Mouse (Mus musculus): ENCODE data around the gene Hnmt.
A peak's percentile ranks its signal among the peaks of the same experiment; 100 is the strongest.
"Not testable (repeated sequence)": the region's sequence is repeated elsewhere in the genome, so short reads cannot be mapped to it uniquely, and the experiment has no call there.

Gene Hnmt

DNA sequence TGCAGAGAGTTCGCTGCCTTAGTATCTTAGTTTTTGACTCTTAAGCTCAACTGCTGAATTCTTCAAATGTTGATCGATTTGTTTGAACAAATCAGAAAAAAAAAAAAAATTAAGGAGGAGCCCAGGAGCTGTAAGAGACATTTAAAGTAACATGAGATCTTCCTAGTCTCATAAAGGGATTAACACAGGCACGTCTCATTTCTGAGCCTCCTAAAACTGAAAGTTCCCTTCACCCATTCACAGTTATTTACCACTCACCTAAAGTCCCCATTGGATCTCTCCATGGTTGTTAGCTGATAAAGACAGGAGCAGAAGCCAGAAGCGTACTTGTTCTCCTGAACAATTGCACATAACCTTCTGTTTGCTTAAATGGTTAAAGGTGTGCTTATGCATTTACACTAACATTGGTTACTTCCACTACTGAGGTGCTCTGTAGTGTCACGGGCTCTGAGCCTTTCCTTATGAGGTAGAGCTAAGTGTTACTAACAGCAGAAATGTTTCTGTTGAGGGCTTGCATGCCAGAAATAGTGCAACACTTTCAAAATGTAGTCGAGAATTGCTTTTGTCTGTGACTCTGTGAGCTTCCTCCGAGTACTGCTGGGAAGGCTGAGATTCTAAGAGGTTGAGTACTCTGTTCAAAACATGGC is at the start of gene Hnmt:
Gene Hnmt (minus strand): TSS at position 51 of the 647 bp plus-strand sequence.
- DNase-seq (ENCODE audit: low spot score) = no peak

DNA sequence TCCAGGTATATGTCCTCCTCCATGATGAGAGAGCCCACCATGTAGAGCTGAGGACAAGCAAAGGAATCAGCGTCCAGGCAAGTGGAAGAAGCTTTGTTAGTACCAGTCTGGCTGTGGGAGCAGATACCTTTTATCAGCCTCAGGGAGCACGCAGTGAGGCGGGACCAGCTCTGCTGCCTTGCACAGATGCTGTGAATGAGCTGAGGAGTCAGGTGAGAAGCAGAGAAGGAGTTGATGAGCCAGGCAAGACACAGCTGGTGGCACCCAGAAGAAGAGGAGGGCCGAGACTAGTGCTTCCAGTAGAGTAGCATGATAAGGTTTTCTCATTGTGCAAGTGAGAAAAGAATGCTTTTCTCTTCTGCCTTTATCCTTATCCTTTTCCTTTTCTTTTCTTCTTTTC is 47.3 kb upstream of the Hnmt start, which contains the start of gene Tbpl2:
Gene Tbpl2 (minus strand): TSS at position 101 of the 400 bp plus-strand sequence.
- no peak for DNase-seq (ENCODE audit: low spot score)

DNA sequence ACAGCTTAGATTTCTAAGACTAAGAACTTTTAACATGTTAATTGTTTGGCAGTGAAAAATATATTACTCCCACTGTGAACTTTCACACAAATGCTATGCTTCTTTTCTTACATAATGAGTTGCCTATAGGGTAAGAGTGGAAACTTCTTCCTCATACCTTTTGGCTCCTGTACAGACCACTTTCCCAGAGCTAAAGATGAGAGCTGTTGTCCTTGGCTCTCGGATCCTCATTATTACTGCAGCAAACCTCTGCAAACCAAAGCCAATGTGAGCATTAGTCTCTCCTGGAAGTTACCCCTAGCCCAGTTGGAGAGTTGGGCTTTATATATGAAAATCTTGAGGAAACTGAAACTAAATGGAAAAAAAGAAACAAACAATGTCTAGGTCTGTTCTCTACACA is 41.7 kb upstream of the Hnmt start:
- no peak for DNase-seq (ENCODE audit: low spot score)

DNA sequence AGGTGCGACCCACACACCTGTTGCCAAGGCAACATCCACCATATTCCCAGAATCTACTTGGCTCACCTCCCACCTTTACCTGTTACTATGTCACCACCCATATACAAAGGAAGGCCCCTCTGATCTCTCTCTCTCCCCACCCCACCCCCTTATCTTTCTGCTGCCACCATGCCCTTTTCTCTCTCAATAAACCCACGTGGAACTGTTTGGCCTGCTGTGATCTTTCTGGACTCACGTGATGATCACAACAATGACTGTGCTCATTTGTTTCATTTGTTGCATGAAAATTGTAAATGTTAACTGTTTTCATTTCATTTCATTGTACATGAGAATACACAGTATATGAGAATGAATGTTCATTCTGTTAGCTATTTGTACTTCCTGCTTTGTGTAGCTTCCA is 1.3 kb upstream of the Hnmt start:
- DNase-seq (ENCODE audit: low spot score) = no peak

DNA sequence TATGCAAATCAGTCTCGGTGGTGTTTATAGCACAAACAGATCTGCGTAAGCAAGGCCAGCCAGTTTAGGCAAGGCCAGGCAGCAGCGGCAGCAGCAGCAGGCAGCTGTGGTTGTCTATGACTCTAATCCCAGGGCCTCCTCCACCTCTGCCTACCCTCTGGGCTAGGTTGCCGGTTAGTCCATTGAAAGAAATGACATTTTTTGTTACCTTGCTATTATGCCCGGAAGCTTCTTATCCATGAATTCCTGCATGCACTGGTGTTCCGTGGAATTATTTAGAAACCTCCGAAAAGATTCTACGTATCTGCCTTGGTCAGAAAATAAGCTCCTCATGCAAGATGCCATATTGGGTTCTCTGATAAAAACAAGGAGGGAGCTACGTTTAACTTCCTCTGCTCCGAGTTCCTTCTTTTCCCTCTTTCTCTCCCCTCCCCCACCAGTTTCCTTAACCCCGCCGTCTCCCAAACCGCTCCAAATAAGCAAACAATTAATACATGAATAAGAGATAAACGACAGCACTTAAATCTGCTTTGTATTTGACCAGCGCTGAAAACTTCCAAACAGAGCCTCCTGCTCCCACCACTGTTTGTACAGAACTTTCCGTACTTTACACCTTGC is 605 bp downstream of the Hnmt start:
- peak; percentile 27 for DNase-seq (ENCODE audit: low spot score)

DNA sequence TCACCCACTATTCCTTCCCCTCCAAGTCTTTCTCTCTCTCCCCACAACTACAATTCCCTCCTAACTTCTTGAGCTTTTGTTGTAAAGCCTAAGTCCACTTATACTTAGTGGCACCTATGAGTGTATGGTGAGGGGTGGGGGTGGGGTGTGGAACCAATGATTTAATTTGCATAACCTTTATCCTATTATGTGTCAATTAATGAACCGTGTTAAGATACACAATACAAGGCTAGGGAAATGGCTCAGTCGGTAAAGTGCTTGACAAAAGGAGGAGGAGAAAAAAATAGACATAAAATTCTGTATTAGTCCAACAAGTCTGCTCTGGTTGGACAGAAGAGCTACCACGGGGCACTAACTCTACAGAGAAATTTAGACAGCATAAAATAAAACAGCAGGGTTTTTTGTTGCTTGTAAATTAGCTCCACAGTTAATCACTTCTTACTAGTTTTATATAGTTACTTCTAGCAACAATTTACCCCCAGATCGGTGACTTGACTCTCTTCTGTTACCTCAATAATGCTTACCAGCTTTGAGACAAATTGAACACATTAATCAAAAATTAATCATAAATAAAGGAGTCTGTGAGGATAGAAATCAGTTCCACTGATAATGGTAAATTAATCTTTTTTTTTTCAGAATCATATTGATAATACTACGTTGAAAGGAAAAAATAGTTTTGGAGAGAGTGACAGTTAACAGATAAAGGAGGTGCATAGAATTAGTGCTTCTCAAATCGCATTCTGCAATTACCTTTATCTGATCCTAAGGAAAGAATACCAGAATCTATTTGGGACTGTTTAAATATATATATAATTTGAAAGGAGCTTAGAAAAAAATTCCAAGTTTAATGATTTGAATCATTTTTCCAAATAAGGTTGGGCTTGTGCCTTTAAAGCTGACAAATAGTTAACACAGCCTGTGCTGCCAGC is 1.4 kb downstream of the Hnmt start:
- DNase-seq (ENCODE audit: low spot score) = no peak

DNA sequence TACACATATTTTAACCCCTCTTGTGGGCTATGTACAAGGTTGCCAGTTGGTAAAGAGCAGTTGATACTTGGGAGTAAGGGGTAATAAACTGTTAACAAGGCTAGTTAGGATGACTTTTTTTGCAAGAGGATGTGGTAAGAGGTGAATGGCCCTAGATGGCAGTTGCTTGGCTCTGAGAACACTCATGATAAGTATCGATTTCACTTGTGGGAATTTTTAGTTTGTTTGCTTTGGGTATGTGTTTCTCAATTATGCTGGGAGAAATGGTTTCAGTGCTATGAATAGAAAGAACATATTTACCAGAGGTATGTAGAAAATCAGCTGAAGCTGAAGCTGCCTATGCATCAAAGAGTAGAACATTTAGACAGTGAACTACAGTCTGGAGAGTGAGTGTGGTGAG is 6.3 kb downstream of the Hnmt start:
- no peak for DNase-seq (ENCODE audit: low spot score)

DNA sequence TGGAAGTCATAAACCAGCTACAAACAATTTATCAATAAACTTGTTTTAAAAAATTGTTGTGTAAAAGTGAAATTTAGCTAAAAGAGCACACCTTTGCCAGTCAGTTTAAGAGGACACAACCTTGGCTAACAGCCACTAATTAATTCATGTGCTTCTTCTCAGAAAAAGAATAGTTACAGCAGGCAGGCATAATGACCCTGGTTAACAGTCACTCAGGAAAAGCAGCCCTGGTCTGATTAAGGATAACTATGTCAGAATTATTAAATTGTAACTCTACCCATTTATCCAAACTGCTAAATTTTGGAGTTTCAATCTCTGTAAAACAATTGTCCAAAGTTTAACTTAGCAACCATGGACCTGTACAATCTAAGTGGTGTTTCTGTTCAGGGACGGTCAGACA is 8.7 kb downstream of the Hnmt start:
- DNase-seq (ENCODE audit: low spot score) = no peak

DNA sequence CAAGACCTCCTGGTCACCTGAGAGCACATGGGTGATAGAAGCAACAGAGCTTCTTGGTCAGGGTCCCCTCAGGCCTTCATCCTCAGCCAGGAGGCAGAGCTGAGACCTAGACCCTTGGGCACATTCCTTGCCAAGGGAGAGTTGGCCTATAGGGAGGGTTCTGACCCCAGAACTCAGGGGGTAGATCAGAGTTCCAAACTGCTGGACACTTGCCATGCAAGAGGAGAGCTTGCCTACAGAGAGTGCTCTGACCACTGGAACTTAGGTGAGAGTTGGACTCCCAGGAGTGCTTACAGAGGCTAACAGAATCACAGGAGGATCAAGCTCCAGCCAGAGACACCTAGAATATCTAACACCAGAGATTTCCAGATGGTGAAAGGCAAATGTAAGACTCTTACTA is 29.8 kb downstream of the Hnmt start:
- not testable (repeated sequence) for DNase-seq (ENCODE audit: low spot score)

DNA sequence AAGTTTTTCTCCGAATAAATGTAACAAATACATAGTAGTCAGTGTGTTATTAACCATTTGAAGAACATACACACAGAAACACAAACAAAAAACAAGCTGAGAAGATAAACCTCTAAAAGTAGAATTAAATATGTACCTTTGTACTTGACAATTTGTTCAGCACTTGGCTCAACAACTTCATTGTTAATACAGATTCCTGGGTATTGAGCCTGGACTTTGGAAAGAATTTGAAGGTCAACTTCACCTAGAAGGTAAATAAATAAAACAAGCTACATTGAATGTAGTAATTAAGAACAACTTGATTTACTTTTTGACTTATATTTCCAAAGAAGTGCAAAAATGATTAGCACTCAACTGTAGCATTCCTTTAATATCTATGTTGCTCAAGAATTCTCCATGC is 30.2 kb downstream of the Hnmt start:
- no peak for DNase-seq (ENCODE audit: low spot score)

DNA sequence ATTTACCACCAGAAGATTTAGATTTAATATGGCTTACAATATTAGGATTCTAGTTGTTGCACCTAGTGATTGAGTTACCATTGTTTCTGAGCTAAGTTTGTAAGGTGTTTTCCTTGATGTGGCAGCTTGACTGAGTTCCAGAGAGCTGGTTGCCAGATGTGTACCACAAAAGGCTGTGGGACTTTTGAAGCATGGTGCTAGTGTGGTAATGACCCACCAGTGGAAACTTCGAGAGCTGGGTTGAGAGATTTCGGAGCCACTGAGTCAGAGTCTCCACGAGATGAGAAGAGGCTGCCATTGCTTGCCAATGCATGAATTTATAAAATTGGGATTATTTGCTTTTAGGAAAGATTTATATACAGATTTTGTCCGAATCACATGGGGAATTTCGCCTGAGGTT is 34.2 kb downstream of the Hnmt start:
- DNase-seq (ENCODE audit: low spot score) = no peak

DNA sequence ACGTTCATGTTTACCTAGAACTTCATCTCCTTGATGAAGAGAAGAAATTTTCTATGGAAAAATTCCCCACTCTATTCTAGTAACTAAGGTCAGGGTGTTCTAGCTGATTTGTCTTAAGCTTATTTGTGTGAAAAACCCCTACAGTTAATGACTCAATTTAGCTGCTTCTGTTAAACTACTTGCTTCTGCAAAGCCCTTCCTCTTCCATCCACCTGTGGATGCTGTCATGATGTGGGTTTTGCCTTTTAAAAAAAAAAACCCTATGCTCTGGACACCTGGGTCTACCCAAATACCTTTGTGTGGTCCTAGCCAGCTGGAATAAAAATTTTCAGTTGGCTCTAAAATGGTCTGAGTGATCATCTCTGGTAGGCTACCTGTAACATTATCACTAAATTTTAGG is 49.9 kb downstream of the Hnmt start:
- DNase-seq (ENCODE audit: low spot score) = no peak

DNA sequence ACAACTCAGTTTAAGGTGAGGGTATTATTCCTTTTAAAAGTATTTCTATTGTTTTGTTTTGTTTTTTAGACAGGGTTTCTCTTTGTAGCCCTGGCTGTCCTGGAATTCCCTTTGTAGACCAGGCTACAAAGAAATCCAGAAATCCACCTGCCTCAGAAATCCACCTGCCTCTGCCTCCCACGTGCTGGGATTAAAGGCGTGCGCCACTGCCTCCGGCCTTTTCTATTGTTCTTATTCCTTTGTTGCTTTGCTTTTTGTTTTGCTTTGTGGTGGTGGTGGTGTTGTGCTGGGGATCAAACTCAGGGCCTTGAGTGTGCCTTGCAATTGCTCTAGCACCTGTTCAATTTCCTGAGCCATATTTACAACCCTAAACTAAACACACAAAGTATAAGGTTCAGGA is 50.4 kb downstream of the Hnmt start:
- no peak for DNase-seq (ENCODE audit: low spot score)

DNA sequence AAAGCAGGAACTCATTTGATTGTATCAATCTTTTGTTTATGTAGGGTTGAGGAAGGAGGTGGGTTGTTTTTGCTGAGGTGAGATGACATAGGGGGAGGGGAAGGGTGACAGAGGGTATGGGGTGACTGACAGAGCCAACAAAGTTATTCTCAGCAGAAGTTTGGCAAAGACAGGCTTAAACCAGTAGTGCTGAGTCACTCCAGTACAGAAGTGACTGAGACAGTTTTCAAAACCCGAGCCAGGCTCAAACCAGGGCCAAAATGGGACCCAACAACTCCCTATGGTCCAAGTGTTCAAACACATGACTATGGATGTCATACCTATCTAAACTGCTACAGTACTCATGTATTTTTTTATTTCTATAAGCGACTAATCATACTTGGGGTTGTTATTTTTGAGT is 52.4 kb downstream of the Hnmt start:
- no peak for DNase-seq (ENCODE audit: low spot score)

DNA sequence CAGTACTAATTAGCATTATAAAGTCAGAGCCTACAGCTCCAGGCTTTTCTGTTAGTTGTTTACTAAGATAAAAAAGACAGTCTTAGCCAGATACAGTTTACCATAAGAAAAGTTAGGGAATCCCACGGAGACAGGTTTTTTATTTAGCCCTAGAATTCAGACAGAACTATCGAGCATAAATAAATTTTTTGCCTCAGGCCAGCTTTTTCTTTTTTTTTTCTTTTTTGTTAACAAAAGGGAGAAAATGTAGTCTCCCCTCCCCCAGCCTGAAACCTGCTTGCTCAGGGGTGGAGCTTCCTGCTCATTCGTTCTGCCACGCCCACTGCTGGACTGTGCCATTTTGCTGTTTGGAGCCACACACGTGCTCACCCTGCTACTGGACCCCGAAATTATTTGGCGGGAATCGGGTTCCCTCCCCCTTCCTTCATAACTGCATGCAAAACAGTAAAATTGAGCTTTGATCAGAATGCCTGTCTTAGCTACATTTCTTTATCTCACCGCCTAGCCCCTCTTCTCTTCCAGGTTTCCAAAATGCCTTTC is 59.1 kb downstream of the Hnmt start:
- not testable (repeated sequence) for DNase-seq (ENCODE audit: low spot score)

DNA sequence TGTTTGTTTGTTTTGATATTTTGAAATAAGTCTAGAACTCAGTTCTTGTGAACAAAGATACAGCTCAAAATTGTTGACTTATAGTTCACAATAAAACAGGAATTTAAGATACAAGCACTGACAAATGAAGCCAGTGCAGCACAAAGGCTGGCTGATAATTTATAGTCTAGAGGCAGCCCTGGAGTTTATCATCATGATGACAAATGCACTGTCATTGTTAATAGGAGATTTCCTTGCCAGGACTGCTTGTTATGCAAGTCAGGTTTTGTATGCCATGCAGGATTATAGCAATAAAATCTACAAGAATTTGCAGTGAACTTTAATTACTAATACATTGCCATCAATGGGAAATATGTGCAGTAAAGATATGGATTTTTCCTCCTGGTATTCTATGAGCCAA is 61.9 kb downstream of the Hnmt start:
- DNase-seq (ENCODE audit: low spot score) = no peak

DNA sequence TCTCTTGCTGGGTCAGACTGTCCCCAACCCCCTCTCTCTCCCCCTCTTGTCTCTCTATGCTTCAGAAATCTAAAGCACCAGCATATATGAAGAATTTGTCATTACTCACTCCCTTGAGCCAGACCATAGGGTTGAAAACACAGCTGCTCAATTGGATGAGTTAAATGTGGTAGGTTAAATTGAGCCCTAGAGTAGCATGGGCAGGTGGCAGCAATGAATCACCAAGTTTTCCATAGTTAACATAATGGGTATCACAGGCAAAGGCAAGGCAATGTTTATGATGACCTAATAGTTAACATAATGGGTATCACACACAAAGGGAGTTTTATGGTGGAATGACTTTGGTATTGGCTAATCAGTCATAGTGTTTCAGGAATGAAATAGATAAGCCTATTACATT is 65.9 kb downstream of the Hnmt start:
- no peak for DNase-seq (ENCODE audit: low spot score)

DNA sequence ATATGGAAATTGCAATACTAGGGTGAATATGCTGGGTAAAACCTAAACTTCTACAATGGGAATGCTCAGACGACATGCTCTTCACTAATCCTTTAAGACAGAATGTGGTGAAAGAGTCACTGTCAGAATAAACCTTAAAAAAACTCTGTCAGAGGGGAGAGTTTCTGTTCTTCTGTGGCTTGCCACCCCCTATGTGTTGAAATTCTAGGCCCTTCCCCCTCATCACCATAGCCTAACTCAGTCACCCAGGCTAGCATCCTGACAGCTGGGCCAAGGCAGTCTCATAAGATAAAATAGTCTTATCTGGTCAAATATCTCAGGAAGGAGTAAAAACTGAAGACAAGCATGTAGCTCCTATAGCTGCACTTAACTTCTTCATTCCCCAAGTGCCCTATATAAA is 66.3 kb downstream of the Hnmt start:
- DNase-seq (ENCODE audit: low spot score) = no peak

DNA sequence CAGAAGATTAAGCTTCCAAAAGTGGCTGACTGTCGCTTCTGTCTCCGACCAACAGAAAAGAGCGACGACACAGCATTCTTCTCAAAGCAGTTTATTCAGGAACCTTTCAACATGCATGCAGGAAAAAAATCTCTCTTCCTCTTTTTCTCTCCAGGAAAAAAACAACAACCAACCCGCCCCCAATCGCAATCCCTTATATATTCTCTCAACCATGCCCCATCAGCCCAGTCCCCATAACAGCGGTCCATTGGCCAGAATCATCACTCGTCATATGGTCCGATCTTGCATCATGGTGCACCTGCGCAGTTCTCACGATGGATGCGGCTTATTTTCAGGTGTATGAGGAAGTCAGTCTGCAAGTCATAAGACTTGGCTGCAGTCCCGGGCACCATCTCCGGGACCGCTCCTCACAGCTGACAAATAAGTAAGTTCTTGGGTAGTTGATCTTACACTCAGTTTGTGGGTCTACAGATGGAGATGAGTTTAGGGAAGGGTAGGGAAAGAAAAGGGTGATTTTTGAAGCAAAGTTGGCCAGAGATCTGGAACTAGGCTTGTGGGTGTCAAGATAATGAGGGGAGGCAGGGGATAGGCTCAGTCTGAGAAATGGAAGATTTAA is 88.4 kb downstream of the Hnmt start:
- not testable (repeated sequence) for DNase-seq (ENCODE audit: low spot score)

All from left cerebral cortex, adult 11 months (tissue).